Mouse (Mus musculus) heart, embryonic 10.5 days (tissue): ENCODE measurements at regions not wholly inside any gene's neighbourhood (a gene's known extent, or its start where the extent isn't known, plus 50 kb on each side); places are given as distances from the start of the nearest gene placed in this dataset.

Experiments
- DNase-seq: peaks from one replicate; pipeline ENCODE4 v3.0.0-alpha.2; 2017; ENCODE audit warnings: low spot score
- H3K27ac ChIP-seq: fragments of 300-500 bp; sonication (generic); 2 replicates; pipeline ENCODE4 v1.5.1; 2016; ENCODE audit warnings: mild to moderate bottlenecking
- H3K27me3 ChIP-seq: fragments of 300-500 bp; sonication (generic); 2 replicates; pipeline ENCODE4 v1.6.1; 2016; ENCODE audit warnings: mild to moderate bottlenecking; ENCODE audit not compliant: poor library complexity, insufficient read depth, severe bottlenecking
- H3K36me3 ChIP-seq: fragments of 300-500 bp; sonication (generic); 2 replicates; pipeline ENCODE4 v1.6.1; 2016; ENCODE audit warnings: mild to moderate bottlenecking, moderate library complexity
- H3K4me1 ChIP-seq: fragments of 300-500 bp; sonication (generic); 2 replicates; pipeline ENCODE4 v1.6.1; 2016; ENCODE audit warnings: mild to moderate bottlenecking
- H3K4me3 ChIP-seq: fragments of 300-500 bp; sonication (generic); 2 replicates; pipeline ENCODE4 v1.5.1; 2016; ENCODE audit warnings: mild to moderate bottlenecking, moderate library complexity
- H3K9me3 ChIP-seq: fragments of 300-500 bp; sonication (generic); 2 replicates; pipeline ENCODE4 v1.6.1; 2016; ENCODE audit warnings: mild to moderate bottlenecking, moderate library complexity
- WGBS: fragments of 180-500 bp; shearing (Covaris S2); methylation state at CpG from one replicate; pipeline ENCODE4 v1.1.7; 2016; 5-methylcytosine and 5-hydroxymethylcytosine counted together

- WGBS: 29% methylated on average over 2 of the region's 2 CpGs
- H3K27ac ChIP-seq: no peak overlapping the region
- H3K27me3 ChIP-seq: no peaks in the 10 kb centered on the region
- no peak overlapping the region for H3K4me3 ChIP-seq
- DNase-seq: no peak
- peaks cover 3% of the 10 kb centered on the region for H3K4me1 ChIP-seq
- H3K36me3 ChIP-seq: no peaks in the 10 kb centered on the region
- H3K9me3 ChIP-seq: no peaks in the 10 kb centered on the region
Observed at GRCm38 (mm10) chr8:90192856-90193255, 155.3 kb downstream of the Tox3 start.

- Histone ChIP-seq H3K36me3 (no peaks in the 10 kb centered on the region), H3K9me3 (no peaks in the 10 kb centered on the region), H3K27me3 (no peaks in the 10 kb centered on the region), H3K4me3 (no peak overlapping the region), H3K4me1 (no peaks in the 10 kb centered on the region), H3K27ac (no peak overlapping the region)
- DNase-seq: no peak
- 43% methylated on average over 6 of the region's 6 CpGs for WGBS
Observed at GRCm38 (mm10) chr8:90182807-90183206, 165.3 kb downstream of the Tox3 start.

- Histone ChIP-seq H3K4me1 (no peaks in the 10 kb centered on the region), H3K27me3 (no peaks in the 10 kb centered on the region), H3K9me3 (no peaks in the 10 kb centered on the region), H3K4me3 (no peak overlapping the region), H3K27ac (no peak overlapping the region), H3K36me3 (no peaks in the 10 kb centered on the region)
- 67% methylated on average over 7 of the region's 7 CpGs for WGBS
- DNase-seq: no peak
Observed at GRCm38 (mm10) chr8:90176771-90177170, 171.4 kb downstream of the Tox3 start.

- no peaks in the 10 kb centered on the region for H3K27me3 ChIP-seq
- no peak for DNase-seq
- no peaks in the 10 kb centered on the region for H3K9me3 ChIP-seq
- WGBS: 41% methylated on average over 9 of the region's 9 CpGs
- no peaks in the 10 kb centered on the region for H3K36me3 ChIP-seq
- no peaks in the 10 kb centered on the region for H3K4me1 ChIP-seq
- no peak overlapping the region for H3K4me3 ChIP-seq
- H3K27ac ChIP-seq: no peak overlapping the region
Observed at GRCm38 (mm10) chr8:90176335-90176734, 171.8 kb downstream of the Tox3 start.

GRCm38 (mm10) chr8:90166639-90167038, 181.5 kb downstream of the Tox3 start:
- no peaks in the 10 kb centered on the region for H3K9me3 ChIP-seq
- H3K36me3 ChIP-seq: no peaks in the 10 kb centered on the region
- no peaks in the 10 kb centered on the region for H3K27me3 ChIP-seq
- H3K4me3 ChIP-seq: no peak overlapping the region
- no peak overlapping the region for H3K27ac ChIP-seq
- DNase-seq: no peak
- no peaks in the 10 kb centered on the region for H3K4me1 ChIP-seq
- 74% methylated on average over 2 of the region's 2 CpGs for WGBS

GRCm38 (mm10) chr8:90151477-90151876, 196.7 kb downstream of the Tox3 start:
- Histone ChIP-seq H3K36me3 (no peaks in the 10 kb centered on the region), H3K4me3 (no peak overlapping the region), H3K27ac (no peak overlapping the region), H3K27me3 (no peaks in the 10 kb centered on the region), H3K9me3 (no peaks in the 10 kb centered on the region), H3K4me1 (no peaks in the 10 kb centered on the region)
- DNase-seq: no peak
- 82% methylated on average over 5 of the region's 5 CpGs for WGBS

GRCm38 (mm10) chr8:90149903-90150302, 198.2 kb downstream of the Tox3 start:
- Histone ChIP-seq H3K4me1 (no peaks in the 10 kb centered on the region), H3K9me3 (no peaks in the 10 kb centered on the region), H3K36me3 (no peaks in the 10 kb centered on the region), H3K4me3 (no peak overlapping the region), H3K27me3 (no peaks in the 10 kb centered on the region), H3K27ac (no peak overlapping the region)
- DNase-seq: no peak
- WGBS: 74% methylated on average over 6 of the region's 6 CpGs

- Histone ChIP-seq H3K36me3 (no peaks in the 10 kb centered on the region), H3K9me3 (no peaks in the 10 kb centered on the region), H3K4me3 (no peak overlapping the region), H3K27ac (peak overlapping the region; percentile 73; the same call in 1 of the 2 replicates), H3K27me3 (no peaks in the 10 kb centered on the region), H3K4me1 (peaks cover 10% of the 10 kb centered on the region; the same call in 1 of the 2 replicates)
- 52% methylated on average over 5 of the region's 5 CpGs for WGBS
- peak; percentile 75 for DNase-seq
Observed at GRCm38 (mm10) chr8:90134626-90135025, 213.5 kb downstream of the Tox3 start.

- DNase-seq: no peak
Observed at GRCm38 (mm10) chr8:90130704-90131267, 217.4 kb downstream of the Tox3 start.

GRCm38 (mm10) chr8:90125426-90125825, 222.7 kb downstream of the Tox3 start:
- H3K4me1 ChIP-seq: peaks cover 3% of the 10 kb centered on the region; the same call in 1 of the 2 replicates
- no peaks in the 10 kb centered on the region for H3K9me3 ChIP-seq
- no peak for DNase-seq
- H3K4me3 ChIP-seq: no peak overlapping the region
- H3K27ac ChIP-seq: no peak overlapping the region
- no peaks in the 10 kb centered on the region for H3K27me3 ChIP-seq
- H3K36me3 ChIP-seq: no peaks in the 10 kb centered on the region
- WGBS: 86% methylated on average over 1 of the region's 1 CpGs

More at GRCm38 (mm10) chr8:90130704-90131267, 217.4 kb downstream of the Tox3 start:
- H3K4me3 ChIP-seq: no peak overlapping the region
- H3K9me3 ChIP-seq: no peaks in the 10 kb centered on the region
- no peaks in the 10 kb centered on the region for H3K27me3 ChIP-seq
- no peaks in the 10 kb centered on the region for H3K36me3 ChIP-seq
- H3K4me1 ChIP-seq: peaks cover 10% of the 10 kb centered on the region; the same call in 1 of the 2 replicates
- no peak overlapping the region for H3K27ac ChIP-seq
- WGBS: 85% methylated on average over 5 of the region's 5 CpGs

GRCm38 (mm10) chr8:90123101-90123500, 225.0 kb downstream of the Tox3 start:
- H3K27me3 ChIP-seq: no peaks in the 10 kb centered on the region
- no peak for DNase-seq
- H3K4me1 ChIP-seq: peaks cover 3% of the 10 kb centered on the region; the same call in 1 of the 2 replicates
- no peak overlapping the region for H3K4me3 ChIP-seq
- H3K36me3 ChIP-seq: no peaks in the 10 kb centered on the region
- no peak overlapping the region for H3K27ac ChIP-seq
- H3K9me3 ChIP-seq: no peaks in the 10 kb centered on the region

- Histone ChIP-seq H3K27me3 (no peaks in the 10 kb centered on the region), H3K4me3 (no peak overlapping the region), H3K9me3 (no peaks in the 10 kb centered on the region), H3K27ac (no peak overlapping the region), H3K36me3 (no peaks in the 10 kb centered on the region), H3K4me1 (peaks cover 3% of the 10 kb centered on the region; the same call in 1 of the 2 replicates)
- no peak for DNase-seq
- WGBS: 83% methylated on average over 3 of the region's 3 CpGs
Observed at GRCm38 (mm10) chr8:90121935-90122334, 226.2 kb downstream of the Tox3 start.

GRCm38 (mm10) chr8:90121017-90121416, 227.1 kb downstream of the Tox3 start:
- no peak for DNase-seq
- no peaks in the 10 kb centered on the region for H3K27me3 ChIP-seq
- no peak overlapping the region for H3K4me3 ChIP-seq
- no peak overlapping the region for H3K27ac ChIP-seq
- peaks cover 3% of the 10 kb centered on the region; the same call in 1 of the 2 replicates for H3K4me1 ChIP-seq
- no peaks in the 10 kb centered on the region for H3K9me3 ChIP-seq
- no peaks in the 10 kb centered on the region for H3K36me3 ChIP-seq
- WGBS: 25% methylated on average over 3 of the region's 3 CpGs

GRCm38 (mm10) chr8:90115436-90115835, 232.7 kb downstream of the Tox3 start:
- Histone ChIP-seq H3K9me3 (no peaks in the 10 kb centered on the region), H3K27ac (no peak overlapping the region), H3K4me3 (no peak overlapping the region), H3K4me1 (no peaks in the 10 kb centered on the region), H3K36me3 (no peaks in the 10 kb centered on the region), H3K27me3 (no peaks in the 10 kb centered on the region)
- DNase-seq: no peak
- 69% methylated on average over 2 of the region's 2 CpGs for WGBS
